Mouse (Mus musculus) layer of hippocampus, postnatal 25 days (tissue): Measurements from ENCODE around the gene Adamts17. TPM values are rescaled to one million over a fixed set of nuclear protein-coding genes. Genes with fewer than 3 reads are reported as not detected.

Experiments used
- DNase-seq, 2 experiments: peaks; one replicate each; pipeline ENCODE4 v3.0.0; 2022; ENCODE audit warnings: mixed read lengths in 2 of 2, low spot score in 1 of 2; ENCODE audit errors: extremely low spot score in 1 of 2
- total RNA-seq, 2 experiments: library from RNA; stranded (reverse); gene quantifications; 2 replicates each; pipeline ENCODE4 v1.2.3; 2021

The Adamts17 gene
- 10 to 100 TPM; 20.7 to 29.2 TPM for total RNA-seq

DNA sequence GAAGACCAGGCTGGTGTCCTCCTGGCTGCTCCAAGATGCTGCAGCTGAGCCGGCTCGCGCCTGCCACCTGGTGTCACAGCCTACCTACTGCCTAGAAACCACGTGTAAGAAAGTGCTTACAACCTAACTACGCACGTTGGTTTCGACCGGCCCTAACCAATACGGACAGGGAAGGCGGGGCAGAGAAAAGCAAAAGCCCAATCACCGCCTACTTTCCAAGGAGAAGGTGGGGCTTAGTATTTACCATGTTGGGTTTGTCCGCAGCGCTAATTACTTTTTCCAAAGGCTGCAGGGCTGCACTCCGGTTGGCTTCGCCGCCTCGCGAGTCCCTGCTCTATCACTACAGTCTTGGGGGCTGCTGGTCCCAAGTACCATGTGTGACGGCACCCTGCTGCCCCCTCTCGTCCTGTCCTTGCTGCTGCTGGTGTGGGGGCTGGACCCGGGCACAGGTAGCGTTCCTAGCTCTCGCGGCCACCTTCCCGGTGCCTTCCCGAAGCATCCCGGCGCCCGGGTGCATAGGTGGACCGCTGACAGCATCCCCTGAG lies at the start of gene Adamts17:
Adamts17 (plus strand) TSS at position 273 of the 545 bp plus-strand sequence.
- DNase-seq: peak; percentile 81 to 87

DNA sequence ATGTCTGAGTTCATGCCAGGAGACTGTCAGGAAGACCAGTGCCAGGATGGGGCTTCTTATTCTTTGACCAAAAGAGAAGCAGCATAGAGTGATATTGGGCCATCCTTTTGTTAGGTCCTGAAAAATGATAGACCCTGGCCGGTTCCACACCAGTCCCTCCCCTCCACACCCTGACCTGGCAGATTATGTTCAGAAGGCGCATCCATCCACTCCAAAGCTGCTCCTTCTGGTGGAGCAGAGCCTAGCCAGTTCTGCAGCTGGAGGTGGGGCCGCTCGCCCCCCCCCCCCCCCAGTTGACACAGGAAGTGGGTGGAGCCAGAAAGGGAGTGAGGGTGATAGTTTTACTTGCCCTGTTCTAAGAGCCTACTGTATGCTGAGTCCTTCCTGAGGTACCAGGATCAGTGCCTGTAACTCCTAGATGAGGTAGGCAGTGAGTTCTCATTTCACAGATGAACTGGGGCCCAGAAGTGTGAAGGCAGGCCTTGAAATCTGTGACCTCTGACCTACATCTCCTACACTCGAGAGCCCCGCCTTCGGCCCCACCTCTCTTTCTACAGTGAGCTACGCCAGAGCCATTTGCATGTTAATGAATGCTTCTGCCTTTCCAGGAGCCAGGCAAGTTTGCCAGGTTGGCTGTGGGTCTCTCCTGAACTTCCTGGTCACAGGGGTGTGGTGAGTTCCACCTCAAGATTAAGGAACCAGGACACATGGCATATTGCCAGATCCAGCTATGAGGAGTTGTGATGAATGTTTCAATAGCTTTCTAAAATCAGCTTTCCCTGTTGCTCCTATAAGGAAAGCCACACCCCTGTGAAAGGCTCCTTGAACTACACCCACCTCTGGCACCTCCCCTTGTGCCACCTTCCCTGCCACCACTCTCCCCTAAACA lies 49.4 kb upstream of the Adamts17 start:
- no peak for DNase-seq

DNA sequence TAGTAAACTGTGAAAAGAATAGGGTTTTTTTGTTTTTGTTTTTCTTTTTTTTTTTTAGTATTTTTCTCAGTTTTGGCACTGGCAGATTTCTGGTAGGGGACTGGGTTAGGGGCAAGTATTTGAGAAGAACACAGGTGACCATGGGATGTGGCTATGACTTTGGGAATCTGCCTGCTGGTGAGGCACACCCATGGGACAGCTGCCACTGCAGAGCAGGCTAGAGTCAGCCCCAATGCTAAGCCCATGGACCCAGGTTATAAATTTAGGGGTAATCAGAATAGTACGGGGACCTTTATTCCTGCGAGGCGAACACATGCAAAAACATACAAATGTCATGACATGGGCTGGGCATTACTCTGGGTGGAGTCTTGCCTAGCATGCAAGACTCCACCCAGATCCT lies 48.5 kb upstream of the Adamts17 start:
- no peak for DNase-seq

DNA sequence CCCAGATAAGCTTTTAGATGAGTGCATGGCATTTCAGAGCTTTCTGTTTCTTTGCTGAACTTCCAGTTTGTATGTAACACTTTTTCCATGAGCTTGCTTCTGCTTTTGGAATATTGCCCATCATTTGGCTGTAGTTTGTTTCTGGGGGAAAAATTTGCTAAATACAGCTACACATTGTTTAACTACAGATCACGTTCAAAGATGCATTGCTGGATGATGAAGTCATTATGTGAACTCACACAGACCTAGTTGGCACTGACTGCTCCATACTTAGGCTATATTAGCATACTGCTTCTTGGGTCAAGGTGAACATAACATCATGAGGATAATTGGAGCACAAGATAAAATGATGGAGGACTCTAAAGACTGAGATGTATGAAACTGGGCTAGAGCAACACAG lies 42.6 kb upstream of the Adamts17 start:
- DNase-seq: no peak

DNA sequence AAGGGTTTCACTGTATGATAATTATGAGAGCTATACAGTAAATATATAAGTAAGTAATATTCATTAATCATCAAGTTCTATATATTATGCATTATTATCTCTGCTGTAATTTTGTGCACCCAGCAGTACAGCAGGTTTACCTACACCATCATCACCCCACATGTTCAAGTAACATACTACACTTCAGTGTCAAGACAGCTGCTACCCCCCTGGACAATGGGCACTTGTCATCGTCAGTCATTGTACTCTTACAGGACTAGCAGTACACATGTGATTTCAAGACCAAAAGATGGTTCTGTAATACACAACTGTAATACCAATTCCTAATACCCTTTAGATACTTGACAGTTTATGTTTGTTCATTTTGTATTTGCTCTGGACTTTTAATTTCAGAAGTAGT lies 42.2 kb upstream of the Adamts17 start:
- DNase-seq: no peak

DNA sequence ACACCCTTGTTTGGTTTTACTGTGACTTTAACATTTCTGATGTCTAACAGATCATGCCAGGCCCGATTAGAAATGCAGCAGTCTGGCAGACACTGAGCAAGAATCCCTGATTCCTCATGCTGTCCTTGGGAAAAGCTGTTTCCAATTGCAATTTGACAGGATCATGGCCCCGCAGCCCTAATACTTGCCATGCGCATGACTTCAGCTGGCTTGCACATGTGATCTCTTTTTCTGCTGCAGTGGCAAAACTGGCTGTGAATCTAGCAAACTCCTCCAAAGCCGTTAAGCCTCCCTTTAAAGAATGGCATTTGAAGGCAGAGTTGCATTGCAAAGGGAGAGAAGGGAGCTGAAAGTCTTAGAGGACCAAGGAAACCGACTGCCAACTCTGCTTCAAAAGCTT lies 40.7 kb upstream of the Adamts17 start:
- no peak for DNase-seq

DNA sequence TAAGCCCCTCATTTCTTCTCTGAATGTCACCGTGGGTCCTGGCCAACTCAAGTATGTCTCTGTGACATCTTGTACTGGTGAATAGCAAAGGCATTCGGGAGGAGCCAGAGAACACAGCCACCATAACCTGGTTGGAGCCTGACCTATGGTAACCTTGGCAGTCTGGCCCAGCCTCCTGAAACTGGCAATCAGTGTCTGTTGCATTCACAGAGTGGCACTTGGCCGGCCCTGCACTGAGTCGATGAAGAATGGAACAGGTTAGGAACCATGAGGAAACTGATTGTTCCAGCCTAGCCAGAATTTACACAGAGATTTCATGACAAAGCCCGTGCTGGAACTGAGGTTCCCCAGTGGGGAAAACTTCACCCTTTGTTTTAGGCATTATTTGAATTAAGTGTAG lies 38.8 kb upstream of the Adamts17 start:
- no peak for DNase-seq

DNA sequence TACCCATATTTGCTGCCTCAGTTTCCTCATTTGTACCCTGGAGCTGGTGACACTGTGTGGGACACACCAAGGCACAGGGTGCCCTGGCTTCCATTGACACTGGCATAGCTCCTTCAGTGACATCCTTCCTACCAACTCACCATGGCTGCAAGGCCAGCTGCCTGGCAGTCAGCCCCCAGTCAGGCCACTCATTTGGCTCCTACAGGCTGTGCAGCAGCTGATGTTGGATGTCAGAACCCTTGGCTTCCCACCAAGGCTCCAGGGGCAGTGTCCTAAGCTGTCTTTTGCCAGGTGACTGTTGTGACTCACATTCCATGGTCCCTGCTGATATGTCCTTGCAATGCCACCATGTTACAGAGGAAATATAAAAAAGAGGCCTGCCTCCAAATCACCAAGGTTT lies 37.8 kb upstream of the Adamts17 start:
- no peak for DNase-seq

DNA sequence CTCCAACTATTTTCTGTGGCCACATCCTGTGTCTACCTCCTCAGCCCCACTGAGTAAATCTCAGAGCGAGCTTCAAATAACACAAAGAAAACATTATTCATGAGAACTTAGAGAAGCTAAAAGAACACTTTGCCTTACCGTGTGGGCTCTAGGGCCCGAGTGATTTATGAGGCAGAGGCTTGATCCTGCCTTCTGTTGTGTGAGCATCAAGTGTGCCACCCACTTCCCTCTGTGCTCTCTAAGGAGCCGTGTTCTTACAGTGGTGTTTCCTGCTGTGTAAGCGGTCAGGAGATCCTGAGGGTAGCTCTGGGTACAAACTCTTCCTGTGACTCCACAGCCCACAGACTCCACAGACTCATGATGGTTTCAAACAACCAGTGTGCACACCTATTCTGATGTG lies 35.7 kb upstream of the Adamts17 start:
- no peak for DNase-seq

DNA sequence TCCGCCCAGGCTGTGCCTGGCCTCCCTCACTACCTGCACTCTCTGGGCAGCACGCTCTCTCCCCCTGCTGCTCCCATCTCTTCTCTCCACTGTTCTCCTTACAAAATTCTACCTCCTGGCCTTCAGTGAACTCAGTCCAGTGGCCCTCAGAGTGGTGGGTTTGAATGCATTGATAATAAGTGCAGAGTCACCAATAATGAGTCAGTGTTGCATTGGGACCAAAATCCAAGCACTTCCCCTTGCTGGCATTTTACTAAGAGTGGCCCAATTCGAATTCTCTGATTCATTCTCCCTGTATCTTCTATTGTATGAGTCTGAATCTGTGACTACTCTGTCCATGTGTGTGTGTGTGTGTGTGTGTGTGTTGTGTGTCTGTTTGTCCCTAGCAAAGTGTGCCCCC lies 32.7 kb upstream of the Adamts17 start:
- DNase-seq: no peak

DNA sequence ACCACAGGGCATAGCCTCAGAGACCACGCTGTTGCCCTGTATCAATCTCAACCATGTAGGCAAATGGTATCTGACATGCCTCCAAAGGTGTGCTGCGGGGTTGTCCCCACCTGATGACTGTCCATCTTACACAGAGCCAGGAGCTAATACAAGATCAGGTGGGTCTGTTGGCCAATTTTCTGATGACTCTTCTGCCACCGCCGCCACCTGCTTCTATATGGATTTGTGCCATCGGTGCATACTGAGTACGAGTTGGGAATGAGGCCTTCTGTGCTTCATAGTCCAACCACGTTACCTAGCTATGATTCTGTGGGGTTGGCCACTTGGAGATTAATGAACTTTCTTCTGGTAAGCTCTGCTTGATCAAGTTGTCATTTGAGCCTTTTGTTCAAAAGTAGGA lies 29.1 kb upstream of the Adamts17 start:
- no peak for DNase-seq

DNA sequence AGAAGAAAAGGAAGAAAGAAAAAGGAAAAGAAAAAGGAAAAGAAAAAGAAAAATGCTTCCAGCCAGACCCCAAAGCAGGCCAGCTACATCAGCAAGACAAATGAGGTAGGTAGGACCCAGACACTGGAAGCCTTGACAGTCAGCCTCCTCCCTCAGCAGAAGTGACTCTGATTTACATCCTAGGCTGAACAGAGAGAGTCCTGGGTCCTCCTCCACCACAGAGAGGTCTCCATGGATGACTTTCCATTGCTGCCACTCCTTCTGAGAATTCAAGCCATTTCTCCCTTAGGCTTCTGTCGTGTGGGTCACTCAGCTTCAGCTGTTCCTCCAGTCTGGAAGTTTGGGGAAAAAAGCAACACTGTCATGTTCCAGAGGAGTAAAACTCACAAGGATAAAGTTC lies 28.2 kb upstream of the Adamts17 start:
- DNase-seq: no peak

DNA sequence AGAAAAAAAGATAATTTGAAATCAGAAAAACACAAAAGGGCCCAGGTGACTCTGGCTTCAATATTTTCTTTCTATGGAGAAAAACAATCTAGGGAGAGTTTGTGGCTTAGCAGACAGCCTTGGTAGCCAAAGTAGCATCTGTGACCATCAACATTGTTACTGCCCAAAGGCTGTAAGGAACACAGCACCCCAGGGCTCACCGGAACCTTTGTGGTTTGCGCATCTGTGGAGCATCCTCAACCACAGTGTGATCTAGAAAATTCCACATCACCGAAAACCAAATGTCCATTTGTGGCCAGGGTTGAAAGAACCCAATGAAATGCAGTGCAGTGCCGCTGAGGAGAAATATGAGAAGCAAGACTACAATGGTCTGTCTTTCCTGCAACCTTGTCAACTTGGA lies 27.2 kb upstream of the Adamts17 start:
- DNase-seq: no peak

DNA sequence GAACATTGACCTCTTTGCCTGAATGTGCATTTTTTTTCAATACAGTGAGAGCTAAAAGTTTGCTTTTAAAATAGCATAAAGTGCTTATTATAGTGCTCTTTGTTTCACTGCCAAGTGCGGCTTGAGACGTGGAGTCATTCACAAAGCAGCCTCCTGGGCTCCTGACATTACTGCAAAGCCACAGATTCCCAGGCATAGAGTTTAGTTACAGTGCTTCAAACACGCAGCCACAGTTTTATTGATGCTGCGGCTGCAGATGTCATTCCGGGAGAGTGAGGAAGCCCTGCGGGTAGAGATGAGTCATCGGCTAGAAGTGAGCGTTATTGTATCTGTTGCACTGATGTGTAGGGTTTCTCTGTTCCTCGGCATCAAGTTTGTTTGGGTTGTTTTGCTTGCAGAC lies 26.8 kb upstream of the Adamts17 start:
- DNase-seq: no peak

DNA sequence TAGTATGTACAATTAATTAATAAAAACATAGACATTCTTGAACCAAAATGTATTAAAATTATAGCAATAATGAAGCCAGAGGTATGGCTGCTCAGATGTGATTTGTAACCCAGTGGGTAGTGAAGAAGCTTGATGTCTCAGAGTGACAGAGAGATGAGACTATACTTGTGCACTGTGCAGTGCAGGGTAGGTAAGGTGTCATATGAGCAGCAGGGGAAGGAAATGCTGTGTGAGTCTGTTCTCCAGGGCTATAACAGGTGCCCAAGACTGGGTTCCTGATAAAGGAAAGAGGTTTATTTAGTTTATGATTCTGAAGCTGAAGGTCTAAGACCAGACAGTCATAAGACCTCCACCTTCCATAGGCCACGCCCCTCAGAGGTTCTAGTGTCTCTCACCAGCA lies 26.4 kb upstream of the Adamts17 start:
- DNase-seq: no peak

DNA sequence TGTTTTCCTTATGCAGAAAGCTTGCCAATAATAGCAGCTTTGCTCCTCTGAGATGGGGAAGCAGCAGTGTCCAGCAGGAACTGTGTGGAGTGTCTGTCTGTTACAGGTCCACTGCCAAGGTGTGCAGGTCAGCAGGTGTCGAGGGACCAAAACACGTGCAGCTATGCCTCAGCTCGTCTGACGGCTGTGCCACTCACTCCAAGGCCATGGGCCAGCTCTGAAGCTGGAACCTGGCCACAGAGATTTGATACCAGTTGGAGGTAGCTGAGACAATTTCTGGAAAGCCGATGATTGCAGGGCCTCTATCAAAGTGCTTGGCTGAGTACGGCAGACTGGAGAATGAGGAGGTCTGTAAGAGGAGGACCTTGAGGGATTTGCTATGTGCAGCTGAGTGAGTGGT lies 24.0 kb upstream of the Adamts17 start:
- no peak for DNase-seq

DNA sequence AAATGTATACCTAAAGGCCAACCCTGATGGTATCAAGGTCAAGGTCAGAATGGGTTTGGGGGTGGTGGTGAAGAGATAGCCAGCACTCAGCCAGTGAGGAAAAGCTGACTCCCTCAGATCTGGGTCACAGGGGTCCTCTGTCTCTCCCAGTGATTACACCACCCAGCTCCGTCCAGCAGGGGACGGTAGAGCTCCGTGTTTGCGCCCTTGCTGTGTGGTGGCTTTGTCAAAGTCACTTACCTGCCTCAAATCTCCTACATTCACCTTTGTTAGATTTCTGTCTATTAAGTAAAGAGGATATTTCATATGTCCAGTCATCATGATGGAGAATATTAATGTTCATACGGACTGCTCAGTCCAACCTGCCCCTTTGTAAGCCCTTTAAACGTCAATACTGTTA lies 19.5 kb upstream of the Adamts17 start:
- peak; percentile 18 to 63 for DNase-seq

DNA sequence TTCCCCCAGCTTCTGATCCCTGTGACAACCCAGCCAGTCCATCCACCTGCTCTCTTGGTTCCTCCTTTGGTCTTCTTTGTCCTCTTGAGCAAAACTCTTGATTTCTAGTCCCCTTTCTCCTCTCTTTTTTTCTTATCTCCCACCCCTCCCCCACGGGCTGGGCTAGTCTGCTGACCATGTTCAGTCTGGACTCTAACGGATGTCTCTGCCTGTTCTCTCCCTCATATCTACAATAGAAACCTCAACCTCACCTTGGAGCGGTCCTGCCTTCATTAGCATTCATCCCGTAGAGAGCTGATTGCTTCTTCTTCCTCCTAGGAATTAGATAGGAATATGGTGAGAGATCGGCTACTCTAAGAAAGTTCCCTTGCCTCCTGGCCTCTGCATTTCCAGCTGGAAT lies 8.7 kb upstream of the Adamts17 start:
- no peak for DNase-seq

DNA sequence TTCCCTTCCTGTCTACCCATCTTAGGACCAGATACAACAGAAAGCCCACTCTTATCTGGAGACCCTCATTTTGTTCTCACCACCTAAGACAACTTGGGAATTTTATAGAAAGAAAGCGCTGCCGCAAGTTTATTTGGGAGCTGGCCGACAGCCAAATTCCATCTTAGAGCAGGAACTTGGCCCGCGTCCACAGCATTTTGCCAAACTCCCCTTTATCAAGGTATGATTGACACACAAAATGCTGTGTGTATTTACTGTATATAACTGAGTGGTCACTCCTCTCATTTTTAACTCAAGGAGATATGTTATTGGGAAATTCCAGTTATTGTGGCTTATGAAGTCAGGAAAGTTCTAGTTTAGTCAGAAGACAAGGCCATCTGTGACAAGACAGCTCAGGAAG lies 8.2 kb upstream of the Adamts17 start:
- no peak for DNase-seq

DNA sequence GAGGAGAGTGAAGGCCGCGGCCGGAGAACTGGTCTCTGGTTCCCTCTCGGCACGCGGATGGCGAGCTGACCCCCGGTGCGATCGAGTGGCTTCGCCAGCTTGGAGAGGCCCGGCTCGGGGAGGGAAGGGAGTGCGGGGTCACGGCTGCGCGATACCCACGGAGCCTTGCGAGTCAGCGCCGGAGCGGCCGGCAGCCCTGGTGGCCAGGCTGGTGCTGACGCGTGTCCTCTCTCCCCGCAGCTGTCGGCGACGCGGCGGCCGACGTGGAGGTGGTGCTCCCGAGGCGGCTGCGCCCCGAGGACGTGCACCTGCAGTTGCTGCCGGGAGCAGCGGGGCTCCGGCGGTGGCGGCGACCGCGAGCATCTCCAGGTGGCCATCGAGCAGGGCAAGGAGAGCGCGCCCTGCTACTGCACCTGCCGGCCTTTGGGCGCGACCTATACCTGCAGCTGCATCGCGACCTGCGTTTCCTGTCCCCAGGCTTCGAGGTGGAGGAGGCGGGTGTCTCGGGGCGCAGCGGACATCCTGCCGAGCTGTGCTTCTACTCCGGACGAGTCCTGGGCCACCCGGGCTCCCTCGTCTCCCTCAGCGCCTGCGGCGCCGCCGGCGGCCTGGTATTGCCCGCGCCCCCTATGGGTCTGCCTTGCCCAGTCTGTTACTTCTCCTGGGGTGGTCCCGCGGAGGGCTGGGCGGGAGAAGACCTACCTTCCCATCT lies 629 bp downstream of the Adamts17 start:
- peak; percentile 46 to 48 for DNase-seq

DNA sequence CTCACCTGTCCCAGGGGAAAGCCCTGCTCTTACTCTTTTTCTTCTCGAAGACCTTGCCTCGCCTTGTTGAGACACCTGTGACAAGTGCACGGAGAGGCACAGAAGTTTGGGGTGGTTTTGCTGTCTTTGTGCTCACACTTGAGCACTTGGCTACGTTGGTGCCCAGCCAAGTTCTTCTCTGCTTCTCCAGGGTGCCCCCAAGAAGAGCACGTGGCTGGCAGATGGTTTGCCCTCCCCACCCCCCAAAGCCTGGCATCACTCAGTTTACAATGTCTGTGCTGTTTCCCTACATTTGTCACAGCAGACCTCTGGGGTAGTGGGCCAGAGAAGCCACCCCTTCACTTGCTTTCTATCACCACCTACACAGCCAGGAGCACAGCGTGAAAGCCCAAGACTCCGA lies 1.6 kb downstream of the Adamts17 start:
- peak in 1 of 2 experiments; percentile 36 for DNase-seq

DNA sequence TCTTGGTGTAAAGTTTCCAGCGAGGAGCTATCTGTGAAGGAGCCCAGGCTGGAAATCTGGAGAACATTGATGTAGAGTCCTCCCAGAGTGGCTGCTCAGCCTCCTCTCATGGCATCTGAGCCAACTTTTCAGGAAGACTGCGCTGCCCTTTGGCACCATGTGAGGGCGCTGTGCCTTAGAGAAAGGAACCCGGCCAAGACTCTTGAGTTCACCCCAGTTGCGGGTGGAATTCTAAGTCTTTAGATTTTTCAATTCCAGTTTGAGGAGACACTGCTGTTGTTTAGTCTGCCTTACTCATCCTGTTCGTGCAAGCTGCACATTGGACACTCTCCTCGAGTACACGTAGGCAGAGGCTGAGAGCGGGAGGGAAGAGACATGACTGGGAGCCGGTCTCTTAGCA lies 2.5 kb downstream of the Adamts17 start:
- peak; percentile 82 to 89 for DNase-seq
